In the genomic region with DNA sequence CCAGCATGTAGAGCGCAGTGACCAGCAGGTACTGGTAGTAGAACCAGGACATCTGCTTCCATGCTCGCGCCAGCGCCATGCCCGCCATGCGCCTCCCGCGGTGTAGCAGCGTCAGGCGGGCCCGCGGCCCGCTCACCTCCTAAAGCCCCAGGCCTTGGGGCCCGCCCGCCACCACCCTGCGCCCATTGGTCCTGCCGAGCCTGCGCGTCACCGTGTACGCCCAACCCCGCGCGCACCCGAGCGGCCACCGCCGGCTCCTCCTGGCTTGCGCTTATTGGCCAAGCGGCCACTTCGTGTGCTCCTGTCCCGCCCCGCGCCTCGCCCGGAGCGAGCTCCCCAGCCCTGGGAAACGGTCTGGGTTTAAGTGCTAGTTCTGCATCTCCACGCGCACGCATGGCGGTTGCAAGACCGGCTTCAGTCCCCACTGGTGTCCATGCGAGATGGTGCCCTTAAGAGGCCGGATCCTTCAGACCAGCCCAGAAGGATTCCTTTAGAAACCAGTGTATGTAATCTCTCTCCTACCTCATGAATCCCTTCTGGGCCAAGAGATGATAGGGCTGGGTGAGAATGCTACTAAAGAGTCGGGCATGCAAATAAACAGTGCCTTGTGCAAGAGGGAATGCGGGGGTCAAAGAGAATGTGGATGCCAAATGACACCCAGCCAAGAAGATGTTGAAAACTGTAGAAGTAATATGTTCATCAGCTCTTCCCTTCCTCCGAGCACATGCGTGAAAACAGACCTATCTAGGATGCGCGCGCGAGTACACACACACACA, we compare ENCODE assay signal across 8 mouse cellular contexts. TPM values are rescaled to one million over a fixed set of nuclear protein-coding genes. Genes with fewer than 3 reads are reported as not detected.
A peak's percentile ranks its signal among the peaks of the same experiment; 100 is the strongest.
DNase-seq lines count a peak whose midpoint lies in the region; ATAC-seq and TF ChIP-seq lines count a peak whose summit lies in the region.

A gene (minus strand): TSS at position 178 of the 776 bp plus-strand sequence.

- H3K4me2 ChIP-seq in hindbrain, postnatal 0 days (ENCODE audit: low read depth, low read length): peak within 1 kb of the TSS; percentile 71

- DNase-seq in WW6 (ENCODE audit: low read depth, low spot score): peak; percentile 84
- peak; percentile 89 to 95 for DNase-seq in cerebellum, postnatal 4 days (ENCODE audit: low spot score in 2 of 2)
- peak; percentile 99 for DNase-seq in gastrocnemius, adult 2 months
- peak; percentile 97 for DNase-seq in hindbrain, postnatal 0 days (ENCODE audit: low spot score)
- peak; percentile 96 for DNase-seq in left cerebral cortex, adult 2 months (ENCODE audit: extremely low spot score in 1 of 2, low spot score in 2 of 2)
- DNase-seq in right cerebral cortex, adult 2 months (ENCODE audit: low spot score in 2 of 2): peak; percentile 94 to 95
- DNase-seq in urinary bladder, postnatal 14 days (ENCODE audit: low spot score): peak; percentile 97

- H3K27ac ChIP-seq in gastrocnemius, adult 2 months: peak within 1 kb of the TSS; percentile 96
- peak within 1 kb of the TSS; percentile 86 for H3K27ac ChIP-seq in hindbrain, postnatal 0 days
- peak within 1 kb of the TSS; percentile 88 for H3K27ac ChIP-seq in left cerebral cortex, adult 2 months

- intact Hi-C loops in gastrocnemius, adult 2 months (cut with DNase I): loop anchor here (2.0 kb wide), 1 partner anchor 38 kb away; a partner anchor contains a TSS
- intact Hi-C loops in left cerebral cortex, adult 2 months (cut with DNase I): loop anchor here (1.0 kb wide), 1 partner anchor 39 kb away; a partner anchor contains a TSS

- no peaks in the 10 kb centered on the region for H3K27me3 ChIP-seq in hindbrain, postnatal 0 days (ENCODE audit: insufficient read depth, low read length)

- H3K9ac ChIP-seq in hindbrain, postnatal 0 days (replicated peaks; ENCODE audit: low read length): peak within 1 kb of the TSS; percentile 81

- peaks cover 5% of the 10 kb centered on the region; the same call in 1 of the 2 replicates for H3K4me1 ChIP-seq in hindbrain, postnatal 0 days (ENCODE audit: insufficient read depth, low read length)

- H3K9me3 ChIP-seq in hindbrain, postnatal 0 days (ENCODE audit: low read length): no peaks in the 10 kb centered on the region

- H3K4me3 ChIP-seq in gastrocnemius, adult 2 months: peak within 1 kb of the TSS; percentile 92
- H3K4me3 ChIP-seq in hindbrain, postnatal 0 days (ENCODE audit: low read length): peak within 1 kb of the TSS; percentile 66
- H3K4me3 ChIP-seq in left cerebral cortex, adult 2 months: peak within 1 kb of the TSS; percentile 78

- ATAC-seq in hindbrain, postnatal 0 days: peak; percentile 99
- ATAC-seq in megakaryocyte, adult 5-6 weeks (ENCODE audit: poor library complexity, severe bottlenecking): peak; percentile 93

- no peaks in the 10 kb centered on the region for H3K36me3 ChIP-seq in hindbrain, postnatal 0 days (ENCODE audit: insufficient read depth, low read length)

- peak; percentile 6; the same call in 1 of the 2 replicates for TF ChIP-seq CTCF in gastrocnemius, adult 2 months (IDR thresholded peaks at IDR 0.05)
- TF ChIP-seq CTCF in hindbrain, postnatal 0 days (IDR thresholded peaks at IDR 0.05; ENCODE audit: low read depth): no peak
- peak; percentile 4; the same call in 1 of the 2 replicates for TF ChIP-seq CTCF in left cerebral cortex, adult 2 months (IDR thresholded peaks at IDR 0.05)

- 9% methylated on average over 50 of the region's 53 CpGs for WGBS in hindbrain, postnatal 0 days

RNA-seq across cellular contexts. Expression of the gene that starts here (rescaled TPM):
- 10 to 100 TPM; 13.7 to 20.3 TPM for total RNA-seq in gastrocnemius, adult 2 months (2021)
- 51.9 and 66.0 TPM in 2 replicates for total RNA-seq in hindbrain, postnatal 0 days (2014; rRNA removed)
- 222 and 227 TPM in 2 replicates for polyA plus RNA-seq in hindbrain, postnatal 0 days (2015; fragmentation: Nextera tagmentation; extraction: Ambion mirVana)
- 10 to 100 TPM; 20.8 to 23.3 TPM for total RNA-seq in left cerebral cortex, adult 2 months (2021)
- 200 and 220 TPM in 2 replicates for total RNA-seq in megakaryocyte, adult 5-6 weeks (2015)
- 141 and 153 TPM in 2 replicates for total RNA-seq in megakaryocyte, adult 5-6 weeks (2017)

Comparison
In these comparisons a context has a peak if more than half of its experiments do, and no peak if none do; other contexts are left out.
1. Peak in every context shown above with its lines: DNase-seq, ATAC-seq, H3K4me3 ChIP-seq and H3K27ac ChIP-seq.